Mouse (Mus musculus): Measurements from ENCODE around the gene Ogdh. TPM values are rescaled to one million over a fixed set of nuclear protein-coding genes. Genes with fewer than 3 reads are reported as not detected.

Gene Ogdh
- polyA plus RNA-seq, 1 experiment from 2014 or later, result 142 TPM

GRCm38 (mm10) chr11:6313874-6314406, 22.5 kb downstream of the Ogdh start:
- H3K4me2 ChIP-seq (ENCODE audit: low read length), result no peak overlapping the region
- no peak overlapping the region for H3K9ac ChIP-seq (ENCODE audit: low read depth, low read length)
- no peaks in the 10 kb centered on the region for H3K9me3 ChIP-seq (ENCODE audit: control insufficient read depth, low read length)
- no peak overlapping the region for H3K27ac ChIP-seq (ENCODE audit: low read depth, low read length)
- H3K27me3 ChIP-seq (replicated peaks; ENCODE audit: control insufficient read depth, insufficient read depth, low read length), result no peaks in the 10 kb centered on the region
- H3K4me3 ChIP-seq (ENCODE audit: low read length), result no peak overlapping the region
- ATAC-seq, result no peak
- H3K4me1 ChIP-seq (ENCODE audit: control insufficient read depth, insufficient read depth, low read depth, low read length), result no peaks in the 10 kb centered on the region
- WGBS, result 87% methylated on average over 7 of the region's 7 CpGs
- peaks cover 17% of the 10 kb centered on the region for H3K36me3 ChIP-seq (ENCODE audit: control insufficient read depth, insufficient read depth, low read length)

- Histone ChIP-seq H3K4me3 (ENCODE audit: low read length) (no peak overlapping the region), H3K27ac (ENCODE audit: low read depth, low read length) (no peak overlapping the region), H3K9ac (ENCODE audit: low read depth, low read length) (no peak overlapping the region), H3K9me3 (ENCODE audit: control insufficient read depth, low read length) (no peaks in the 10 kb centered on the region), H3K36me3 (ENCODE audit: control insufficient read depth, insufficient read depth, low read length) (peaks cover 13% of the 10 kb centered on the region), H3K27me3 (replicated peaks; ENCODE audit: control insufficient read depth, insufficient read depth, low read length) (no peaks in the 10 kb centered on the region), H3K4me1 (ENCODE audit: control insufficient read depth, insufficient read depth, low read depth, low read length) (no peaks in the 10 kb centered on the region), H3K4me2 (ENCODE audit: low read length) (no peak overlapping the region)
- ATAC-seq, result no peak
- 74% methylated on average over 11 of the region's 11 CpGs for WGBS
These were observed 25.4 kb downstream of the Ogdh start for GRCm38 (mm10) chr11:6316821-6317220.

- H3K36me3 ChIP-seq (ENCODE audit: control insufficient read depth, insufficient read depth, low read length), result peaks cover 13% of the 10 kb centered on the region
- no peak overlapping the region for H3K9ac ChIP-seq (ENCODE audit: low read depth, low read length)
- H3K4me2 ChIP-seq (ENCODE audit: low read length), result no peak overlapping the region
- H3K4me3 ChIP-seq (ENCODE audit: low read length), result no peak overlapping the region
- H3K27ac ChIP-seq (ENCODE audit: low read depth, low read length), result no peak overlapping the region
- no peaks in the 10 kb centered on the region for H3K27me3 ChIP-seq (replicated peaks; ENCODE audit: control insufficient read depth, insufficient read depth, low read length)
- no peaks in the 10 kb centered on the region for H3K4me1 ChIP-seq (ENCODE audit: control insufficient read depth, insufficient read depth, low read depth, low read length)
- H3K9me3 ChIP-seq (ENCODE audit: control insufficient read depth, low read length), result no peaks in the 10 kb centered on the region
- ATAC-seq, result no peak
- WGBS, result 94% methylated on average over 5 of the region's 5 CpGs
These were observed 27.1 kb downstream of the Ogdh start for GRCm38 (mm10) chr11:6318559-6318958.

- no peaks in the 10 kb centered on the region for H3K9me3 ChIP-seq (ENCODE audit: control insufficient read depth, low read length)
- no peaks in the 10 kb centered on the region for H3K27me3 ChIP-seq (replicated peaks; ENCODE audit: control insufficient read depth, insufficient read depth, low read length)
- no peak overlapping the region for H3K4me3 ChIP-seq (ENCODE audit: low read length)
- no peak overlapping the region for H3K27ac ChIP-seq (ENCODE audit: low read depth, low read length)
- no peak for ATAC-seq
- H3K9ac ChIP-seq (ENCODE audit: low read depth, low read length), result no peak overlapping the region
- whole genome bisulfite sequencing, result 96% methylated on average over 2 of the region's 2 CpGs
- no peaks in the 10 kb centered on the region for H3K4me1 ChIP-seq (ENCODE audit: control insufficient read depth, insufficient read depth, low read depth, low read length)
- H3K36me3 ChIP-seq (ENCODE audit: control insufficient read depth, insufficient read depth, low read length), result peaks cover 10% of the 10 kb centered on the region
- no peak overlapping the region for H3K4me2 ChIP-seq (ENCODE audit: low read length)
These were observed 27.9 kb downstream of the Ogdh start for GRCm38 (mm10) chr11:6319374-6319773.

- no peaks in the 10 kb centered on the region for H3K9me3 ChIP-seq (ENCODE audit: control insufficient read depth, low read length)
- 0 out of 2 replicates have a peak, but pooled peaks cover 3% of the 10 kb centered on the region for H3K36me3 ChIP-seq (ENCODE audit: control insufficient read depth, insufficient read depth, low read length)
- H3K9ac ChIP-seq (ENCODE audit: low read depth, low read length), result no peak overlapping the region
- no peak overlapping the region for H3K27ac ChIP-seq (ENCODE audit: low read depth, low read length)
- H3K4me3 ChIP-seq (ENCODE audit: low read length), result no peak overlapping the region
- ATAC-seq, result no peak
- no peak overlapping the region for H3K4me2 ChIP-seq (ENCODE audit: low read length)
- H3K4me1 ChIP-seq (ENCODE audit: control insufficient read depth, insufficient read depth, low read depth, low read length), result no peaks in the 10 kb centered on the region
- WGBS, result 91% methylated on average over 2 of the region's 2 CpGs
- no peaks in the 10 kb centered on the region for H3K27me3 ChIP-seq (replicated peaks; ENCODE audit: control insufficient read depth, insufficient read depth, low read length)
These were observed 30.7 kb downstream of the Ogdh start for GRCm38 (mm10) chr11:6322086-6322485.

GRCm38 (mm10) chr11:6323348-6323747, 31.9 kb downstream of the Ogdh start:
- H3K27ac ChIP-seq (ENCODE audit: low read depth, low read length), result no peak overlapping the region
- no peak for ATAC-seq
- no peak overlapping the region for H3K4me2 ChIP-seq (ENCODE audit: low read length)
- 0 out of 2 replicates have a peak, but pooled peaks cover 3% of the 10 kb centered on the region for H3K36me3 ChIP-seq (ENCODE audit: control insufficient read depth, insufficient read depth, low read length)
- no peak overlapping the region for H3K9ac ChIP-seq (ENCODE audit: low read depth, low read length)
- no peaks in the 10 kb centered on the region for H3K4me1 ChIP-seq (ENCODE audit: control insufficient read depth, insufficient read depth, low read depth, low read length)
- no peak overlapping the region for H3K4me3 ChIP-seq (ENCODE audit: low read length)
- WGBS, result 90% methylated on average over 5 of the region's 5 CpGs
- H3K9me3 ChIP-seq (ENCODE audit: control insufficient read depth, low read length), result no peaks in the 10 kb centered on the region
- H3K27me3 ChIP-seq (replicated peaks; ENCODE audit: control insufficient read depth, insufficient read depth, low read length), result no peaks in the 10 kb centered on the region

- Histone ChIP-seq H3K36me3 (ENCODE audit: control insufficient read depth, insufficient read depth, low read length) (peaks cover 12% of the 10 kb centered on the region), H3K4me3 (ENCODE audit: low read length) (no peak overlapping the region), H3K9ac (ENCODE audit: low read depth, low read length) (no peak overlapping the region), H3K9me3 (ENCODE audit: control insufficient read depth, low read length) (no peaks in the 10 kb centered on the region), H3K4me1 (ENCODE audit: control insufficient read depth, insufficient read depth, low read depth, low read length) (no peaks in the 10 kb centered on the region), H3K27me3 (replicated peaks; ENCODE audit: control insufficient read depth, insufficient read depth, low read length) (no peaks in the 10 kb centered on the region), H3K4me2 (ENCODE audit: low read length) (no peak overlapping the region), H3K27ac (ENCODE audit: low read depth, low read length) (no peak overlapping the region)
- 95% methylated on average over 7 of the region's 7 CpGs for WGBS
- ATAC-seq, result no peak
These were observed 39.8 kb downstream of the Ogdh start for GRCm38 (mm10) chr11:6331256-6331655.

GRCm38 (mm10) chr11:6332606-6333005, 41.2 kb downstream of the Ogdh start:
- Histone ChIP-seq H3K27ac (ENCODE audit: low read depth, low read length) (no peak overlapping the region), H3K27me3 (replicated peaks; ENCODE audit: control insufficient read depth, insufficient read depth, low read length) (no peaks in the 10 kb centered on the region), H3K4me3 (ENCODE audit: low read length) (no peak overlapping the region), H3K4me1 (ENCODE audit: control insufficient read depth, insufficient read depth, low read depth, low read length) (no peaks in the 10 kb centered on the region), H3K9me3 (ENCODE audit: control insufficient read depth, low read length) (no peaks in the 10 kb centered on the region), H3K9ac (ENCODE audit: low read depth, low read length) (no peak overlapping the region), H3K4me2 (ENCODE audit: low read length) (no peak overlapping the region), H3K36me3 (ENCODE audit: control insufficient read depth, insufficient read depth, low read length) (peaks cover 12% of the 10 kb centered on the region)
- no peak for ATAC-seq
- WGBS, result 84% methylated on average over 3 of the region's 3 CpGs

GRCm38 (mm10) chr11:6333403-6333802, 42.0 kb downstream of the Ogdh start:
- no peaks in the 10 kb centered on the region for H3K4me1 ChIP-seq (ENCODE audit: control insufficient read depth, insufficient read depth, low read depth, low read length)
- no peak overlapping the region for H3K27ac ChIP-seq (ENCODE audit: low read depth, low read length)
- ATAC-seq, result no peak
- no peaks in the 10 kb centered on the region for H3K9me3 ChIP-seq (ENCODE audit: control insufficient read depth, low read length)
- H3K9ac ChIP-seq (ENCODE audit: low read depth, low read length), result no peak overlapping the region
- no peaks in the 10 kb centered on the region for H3K27me3 ChIP-seq (replicated peaks; ENCODE audit: control insufficient read depth, insufficient read depth, low read length)
- H3K4me2 ChIP-seq (ENCODE audit: low read length), result no peak overlapping the region
- no peak overlapping the region for H3K4me3 ChIP-seq (ENCODE audit: low read length)
- WGBS, result 91% methylated on average over 7 of the region's 7 CpGs
- H3K36me3 ChIP-seq (ENCODE audit: control insufficient read depth, insufficient read depth, low read length), result peaks cover 12% of the 10 kb centered on the region

- Histone ChIP-seq H3K27me3 (replicated peaks; ENCODE audit: control insufficient read depth, insufficient read depth, low read length) (no peaks in the 10 kb centered on the region), H3K9me3 (ENCODE audit: control insufficient read depth, low read length) (no peaks in the 10 kb centered on the region), H3K4me2 (ENCODE audit: low read length) (no peak overlapping the region), H3K27ac (ENCODE audit: low read depth, low read length) (no peak overlapping the region), H3K9ac (ENCODE audit: low read depth, low read length) (no peak overlapping the region), H3K4me3 (ENCODE audit: low read length) (no peak overlapping the region), H3K36me3 (ENCODE audit: control insufficient read depth, insufficient read depth, low read length) (peaks cover 26% of the 10 kb centered on the region), H3K4me1 (ENCODE audit: control insufficient read depth, insufficient read depth, low read depth, low read length) (no peaks in the 10 kb centered on the region)
- ATAC-seq, result no peak
- WGBS, result 95% methylated on average over 7 of the region's 7 CpGs
These were observed 43.9 kb downstream of the Ogdh start for GRCm38 (mm10) chr11:6335321-6335720.

Data from hindbrain, embryonic 16.5 days (tissue).